Mouse (Mus musculus): ENCODE data around the gene Magi3.

DNA sequence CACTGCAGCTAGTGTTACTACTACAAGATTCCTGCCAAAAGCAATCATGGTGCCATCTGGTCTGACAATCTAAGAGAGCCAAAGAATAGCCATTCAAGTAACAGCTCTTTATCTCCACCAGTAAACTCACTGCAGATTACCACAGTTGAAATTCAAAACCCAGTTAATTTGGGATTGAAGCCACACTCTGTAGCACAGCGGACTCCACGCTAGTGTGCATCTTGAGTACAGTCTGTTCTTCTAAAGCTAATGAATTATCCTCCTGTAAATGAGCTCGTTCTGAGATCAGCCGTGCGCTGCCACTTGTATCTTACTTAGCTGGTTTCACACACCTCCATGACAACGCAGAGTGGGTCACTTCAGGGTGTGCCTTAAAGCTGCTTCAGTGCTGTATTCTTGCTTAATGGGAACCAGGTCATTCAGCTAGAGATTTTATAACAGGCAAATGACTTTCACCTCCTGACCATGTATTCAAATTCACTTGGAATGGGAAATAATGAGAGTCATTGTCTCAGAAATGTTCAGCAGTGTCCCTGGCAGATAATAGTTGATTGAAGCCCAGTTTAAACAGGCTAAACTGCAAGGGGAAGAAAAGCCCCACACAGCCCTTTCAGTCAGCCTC lies 161.1 kb downstream of the Magi3 start:
- no peak for TF ChIP-seq CTCF (IDR thresholded peaks at IDR 0.05; ENCODE audit: low read depth)
- TF ChIP-seq EP300 (IDR thresholded peaks at IDR 0.05; ENCODE audit: low read depth) = no peak

Data from liver, postnatal 0 days (tissue).